Mouse (Mus musculus) embryonic fibroblast, embryonic 13.5 days (primary cell): Measurements from ENCODE around the gene Olfr1308. TPM values are rescaled to one million over a fixed set of nuclear protein-coding genes. Genes with fewer than 3 reads are reported as not detected.

Experiments used
- H3K27ac ChIP-seq: 2 replicates; pipeline ENCODE4 v1.5.1; 2012; ENCODE audit warnings: low read length, control low read depth, inconsistent platforms; ENCODE audit not compliant: insufficient read depth
- H3K4me1 ChIP-seq: 2 replicates; pipeline ENCODE4 v1.6.1; 2011; ENCODE audit warnings: low read length; ENCODE audit not compliant: control insufficient read depth, insufficient read depth
- H3K4me3 ChIP-seq: 2 replicates; pipeline ENCODE4 v1.5.1; 2011; ENCODE audit warnings: mild to moderate bottlenecking, control low read depth, low read length; ENCODE audit not compliant: insufficient read depth
- CTCF ChIP-seq: IDR thresholded peaks from 2 replicates; pipeline ENCODE4 v1.5.1; 2011; ENCODE audit warnings: mild to moderate bottlenecking, control low read depth, low read length, moderate library complexity, borderline replicate concordance; ENCODE audit not compliant: insufficient read depth
- POLR2A ChIP-seq: IDR thresholded peaks from 2 replicates; pipeline ENCODE4 v1.6.1; 2011; ENCODE audit warnings: low read depth, mild to moderate bottlenecking, control low read depth, low read length, moderate library complexity
- polyA plus RNA-seq: library from polyadenylated mRNA; stranded (reverse); fragments of >200 nt; gene quantifications from 2 replicates; pipeline ENCODE4 v1.2.4, GENCODE M21; 2011; ENCODE audit warnings: low read depth; ENCODE audit not compliant: missing spikeins, insufficient read length

Olfr1308 gene
- polyA plus RNA-seq: not detected in 2 replicates

- H3K4me1 ChIP-seq: no peaks in the 10 kb centered on the region
- no peak within 1 kb of the TSS for H3K27ac ChIP-seq
- H3K4me3 ChIP-seq: no peak within 1 kb of the TSS
- TF ChIP-seq CTCF: no peak
- TF ChIP-seq POLR2A: no peak
Observed at GRCm38 (mm10) chr2:111964844-111965243, at the start of gene Olfr1308. Gene Olfr1308, minus strand, starts transcription at chr2:111964944.

GRCm38 (mm10) chr2:112012608-112013007, 47.9 kb upstream of the Olfr1308 start, which contains the start of gene Olfr1310:
Gene Olfr1310, minus strand, starts transcription at chr2:112012708.
- TF ChIP-seq CTCF (no peak), POLR2A (no peak)
- Histone ChIP-seq H3K4me3 (no peak within 1 kb of the TSS), H3K27ac (no peak within 1 kb of the TSS), H3K4me1 (no peaks in the 10 kb centered on the region)

GRCm38 (mm10) chr2:111990181-111990580, 25.4 kb upstream of the Olfr1308 start, which contains the start of gene Olfr1309:
Gene Olfr1309, minus strand, starts transcription at chr2:111990281.
- Histone ChIP-seq H3K4me3 (no peak within 1 kb of the TSS), H3K4me1 (no peaks in the 10 kb centered on the region), H3K27ac (no peak within 1 kb of the TSS)
- TF ChIP-seq CTCF (no peak), POLR2A (no peak)

- TF ChIP-seq CTCF (no peak), POLR2A (no peak)
- Histone ChIP-seq H3K27ac (no peak within 1 kb of the TSS), H3K4me1 (no peaks in the 10 kb centered on the region), H3K4me3 (no peak within 1 kb of the TSS)
Observed at GRCm38 (mm10) chr2:111949340-111949739, 15.4 kb downstream of the Olfr1308 start, which contains the start of gene Olfr1307. Gene Olfr1307, minus strand, starts transcription at chr2:111949440.

- Histone ChIP-seq H3K27ac (no peak within 1 kb of the TSS), H3K4me3 (no peak within 1 kb of the TSS), H3K4me1 (no peaks in the 10 kb centered on the region)
- TF ChIP-seq POLR2A (no peak), CTCF (no peak)
Observed at GRCm38 (mm10) chr2:111916171-111916570, 48.6 kb downstream of the Olfr1308 start, which contains the start of gene Olfr1306. Gene Olfr1306, minus strand, starts transcription at chr2:111916271.

Other genes with a start within 250 kb of the Olfr1308 start
- not detected in 2 replicates for gene Olfr1301, start 213.9 kb downstream of the Olfr1308 start, polyA plus RNA-seq
- not detected in 2 replicates for gene Olfr1302, start 187.5 kb downstream of the Olfr1308 start, polyA plus RNA-seq
- gene Olfr1303, start 144.6 kb downstream of the Olfr1308 start, polyA plus RNA-seq: not detected in 2 replicates
- gene Olfr1305, start 87.8 kb downstream of the Olfr1308 start, polyA plus RNA-seq: not detected in 2 replicates
- gene Olfr1306, start 48.7 kb downstream of the Olfr1308 start, polyA plus RNA-seq: not detected in 2 replicates
- 0.03 TPM in 1 of 2 replicates, not detected in the other for gene Olfr1307, start 15.5 kb downstream of the Olfr1308 start, polyA plus RNA-seq
- gene Olfr1309, start 25.3 kb upstream of the Olfr1308 start, polyA plus RNA-seq: 0.12 and 0.56 TPM in 2 replicates
- gene Olfr1310, start 47.8 kb upstream of the Olfr1308 start, polyA plus RNA-seq: 0.48 and 0.51 TPM in 2 replicates
- not detected in 2 replicates for gene Olfr1311, start 59.5 kb upstream of the Olfr1308 start, polyA plus RNA-seq
- gene Olfr1312, start 85.3 kb upstream of the Olfr1308 start, polyA plus RNA-seq: 0.15 and 0.39 TPM in 2 replicates
- 0.37 and 0.39 TPM in 2 replicates for gene Olfr1313, start 112.9 kb upstream of the Olfr1308 start, polyA plus RNA-seq
- 1.6 and 2.3 TPM in 2 replicates for gene Olfr1314, start 131.8 kb upstream of the Olfr1308 start, polyA plus RNA-seq
- 1.2 and 1.8 TPM in 2 replicates for gene Olfr1315-ps1, start 150.5 kb upstream of the Olfr1308 start, polyA plus RNA-seq
- gene Olfr1316, start 170.0 kb upstream of the Olfr1308 start, polyA plus RNA-seq: 1.3 and 1.9 TPM in 2 replicates
- gene Olfr1317, start 175.4 kb upstream of the Olfr1308 start, polyA plus RNA-seq: not detected in 2 replicates
- not detected in 2 replicates for gene Olfr1318, start 189.3 kb upstream of the Olfr1308 start, polyA plus RNA-seq